Mouse (Mus musculus) left cerebral cortex, postnatal 36 days (tissue): Measurements from ENCODE around the gene Gyg. TPM values are rescaled to one million over a fixed set of nuclear protein-coding genes. Genes with fewer than 3 reads are reported as not detected.

ENCODE experiments used
- DNase-seq, 2 experiments: peaks; one replicate each; pipeline ENCODE4 v3.0.0; 2021 to 2022; ENCODE audit warnings: low spot score in 2 of 2, mixed read lengths in 1 of 2
- intact Hi-C: fragments of 180-260 bp; cut with DNase I; formaldehyde crosslinking; loops from one replicate; pipeline ENCODE4 v1.15.1; 2025
- total RNA-seq, 2 experiments: library from RNA; stranded (reverse); gene quantifications; 2 replicates each; pipeline ENCODE4 v1.2.3; 2021

The Gyg gene
- 10 to 100 TPM; 29.1 to 32.9 TPM for total RNA-seq

- intact Hi-C loops: no loop called here
- peak; percentile 60 to 66 for DNase-seq
Measured at GRCm38 (mm10) chr3:20154531-20155367, at the start of gene Gyg. Gene Gyg (minus strand): TSS chr3:20155317.

- intact Hi-C loops: loop anchor here (2.0 kb wide), 1 partner anchor 294 kb away; no protein-coding TSS in a partner anchor
- peak; percentile 11 to 59 for DNase-seq
Measured at GRCm38 (mm10) chr3:20198869-20199268, 43.8 kb upstream of the Gyg start.

- intact Hi-C loops: loop anchor here (2.0 kb wide), 1 partner anchor 293 kb away; no protein-coding TSS in a partner anchor
- DNase-seq: no peak
Measured at GRCm38 (mm10) chr3:20197878-20198277, 42.8 kb upstream of the Gyg start.

- DNase-seq: no peak
- intact Hi-C loops: no loop called here
Measured at GRCm38 (mm10) chr3:20188976-20189675, 34.0 kb upstream of the Gyg start.

- DNase-seq: no peak
- intact Hi-C loops: no loop called here
Measured at GRCm38 (mm10) chr3:20172394-20172793, 17.3 kb upstream of the Gyg start.

- DNase-seq: no peak
Measured at GRCm38 (mm10) chr3:20167487-20167886, 12.4 kb upstream of the Gyg start.

GRCm38 (mm10) chr3:20155476-20155875, 359 bp upstream of the Gyg start:
- DNase-seq: no peak
- intact Hi-C loops: no loop called here

More at GRCm38 (mm10) chr3:20167487-20167886, 12.4 kb upstream of the Gyg start:
- intact Hi-C loops: no loop called here

GRCm38 (mm10) chr3:20151651-20152050, 3.5 kb downstream of the Gyg start:
- DNase-seq: no peak
- intact Hi-C loops: no loop called here

GRCm38 (mm10) chr3:20150511-20150910, 4.6 kb downstream of the Gyg start:
- DNase-seq: no peak
- intact Hi-C loops: no loop called here

- DNase-seq: no peak
- intact Hi-C loops: no loop called here
Measured at GRCm38 (mm10) chr3:20147647-20148046, 7.5 kb downstream of the Gyg start.

- DNase-seq: no peak
- intact Hi-C loops: no loop called here
Measured at GRCm38 (mm10) chr3:20146884-20147395, 8.2 kb downstream of the Gyg start.

GRCm38 (mm10) chr3:20145696-20146113, 9.4 kb downstream of the Gyg start:
- intact Hi-C loops: no loop called here
- no peak for DNase-seq

GRCm38 (mm10) chr3:20144401-20144800, 10.7 kb downstream of the Gyg start:
- intact Hi-C loops: no loop called here
- no peak for DNase-seq

- no peak for DNase-seq
- intact Hi-C loops: no loop called here
Measured at GRCm38 (mm10) chr3:20143726-20144125, 11.4 kb downstream of the Gyg start.

GRCm38 (mm10) chr3:20142576-20142975, 12.5 kb downstream of the Gyg start:
- DNase-seq: no peak
- intact Hi-C loops: no loop called here

- no peak for DNase-seq
- intact Hi-C loops: no loop called here
Measured at GRCm38 (mm10) chr3:20142101-20142500, 13.0 kb downstream of the Gyg start.

GRCm38 (mm10) chr3:20141679-20142078, 13.4 kb downstream of the Gyg start:
- intact Hi-C loops: no loop called here
- no peak for DNase-seq

GRCm38 (mm10) chr3:20141240-20141639, 13.9 kb downstream of the Gyg start:
- intact Hi-C loops: no loop called here
- no peak for DNase-seq

- intact Hi-C loops: no loop called here
- no peak for DNase-seq
Measured at GRCm38 (mm10) chr3:20136868-20137581, 18.1 kb downstream of the Gyg start.

GRCm38 (mm10) chr3:20134545-20134944, 20.6 kb downstream of the Gyg start:
- no peak for DNase-seq
- intact Hi-C loops: no loop called here
